Mouse (Mus musculus): ENCODE measurements around the gene Tctex1d1. TPM values are rescaled to one million over a fixed set of nuclear protein-coding genes. Genes with fewer than 3 reads are reported as not detected.
A peak's percentile ranks its signal among the peaks of the same experiment; 100 is the strongest.

The Tctex1d1 gene
- polyA plus RNA-seq, 1 experiment from 2014 or later, result 0.58 TPM

- Histone ChIP-seq H3K4me2 (replicated peaks; ENCODE audit: low read depth, low read length) (no peak overlapping the region), H3K36me3 (ENCODE audit: control insufficient read depth, insufficient read depth, low read length) (no peaks in the 10 kb centered on the region), H3K4me3 (ENCODE audit: low read length) (no peak overlapping the region), H3K9ac (ENCODE audit: low read depth, low read length) (no peak overlapping the region), H3K9me3 (ENCODE audit: control insufficient read depth, low read length) (no peaks in the 10 kb centered on the region), H3K27ac (ENCODE audit: low read depth, low read length) (0 out of 2 replicates have a peak overlapping the region, but pooled peaks have one; percentile 38), H3K4me1 (ENCODE audit: control insufficient read depth, insufficient read depth, low read length) (0 out of 2 replicates have a peak, but pooled peaks cover 2% of the 10 kb centered on the region), H3K27me3 (ENCODE audit: control insufficient read depth, insufficient read depth, low read length) (no peaks in the 10 kb centered on the region)
- WGBS, result 40% methylated on average over 7 of the region's 7 CpGs
- ATAC-seq (ENCODE audit: low FRiP score, low TSS enrichment), result peak; percentile 50
These were observed 49.3 kb downstream of the Tctex1d1 start for GRCm38 (mm10) chr4:103027745-103028144.

GRCm38 (mm10) chr4:103028177-103029088 is 50.0 kb downstream of the Tctex1d1 start:
- Histone ChIP-seq H3K9ac (ENCODE audit: low read depth, low read length) (no peak overlapping the region), H3K27ac (ENCODE audit: low read depth, low read length) (0 out of 2 replicates have a peak overlapping the region, but pooled peaks have one; percentile 38), H3K4me1 (ENCODE audit: control insufficient read depth, insufficient read depth, low read length) (0 out of 2 replicates have a peak, but pooled peaks cover 2% of the 10 kb centered on the region), H3K36me3 (ENCODE audit: control insufficient read depth, insufficient read depth, low read length) (no peaks in the 10 kb centered on the region), H3K4me2 (replicated peaks; ENCODE audit: low read depth, low read length) (no peak overlapping the region), H3K27me3 (ENCODE audit: control insufficient read depth, insufficient read depth, low read length) (no peaks in the 10 kb centered on the region), H3K4me3 (ENCODE audit: low read length) (no peak overlapping the region), H3K9me3 (ENCODE audit: control insufficient read depth, low read length) (no peaks in the 10 kb centered on the region)
- peak; percentile 90 for ATAC-seq (ENCODE audit: low FRiP score, low TSS enrichment)
- 36% methylated on average over 13 of the region's 13 CpGs for WGBS

GRCm38 (mm10) chr4:103039103-103039837 is 60.9 kb downstream of the Tctex1d1 start:
- H3K27ac ChIP-seq (ENCODE audit: low read depth, low read length), result no peak overlapping the region
- H3K9ac ChIP-seq (ENCODE audit: low read depth, low read length), result no peak overlapping the region
- no peak for ATAC-seq (ENCODE audit: low FRiP score, low TSS enrichment)
- no peaks in the 10 kb centered on the region for H3K27me3 ChIP-seq (ENCODE audit: control insufficient read depth, insufficient read depth, low read length)
- WGBS, result 63% methylated on average over 14 of the region's 14 CpGs
- H3K4me3 ChIP-seq (ENCODE audit: low read length), result no peak overlapping the region
- H3K9me3 ChIP-seq (ENCODE audit: control insufficient read depth, low read length), result no peaks in the 10 kb centered on the region
- no peak overlapping the region for H3K4me2 ChIP-seq (replicated peaks; ENCODE audit: low read depth, low read length)
- H3K36me3 ChIP-seq (ENCODE audit: control insufficient read depth, insufficient read depth, low read length), result no peaks in the 10 kb centered on the region
- H3K4me1 ChIP-seq (ENCODE audit: control insufficient read depth, insufficient read depth, low read length), result no peaks in the 10 kb centered on the region

- H3K27me3 ChIP-seq (ENCODE audit: control insufficient read depth, insufficient read depth, low read length), result no peaks in the 10 kb centered on the region
- H3K9ac ChIP-seq (ENCODE audit: low read depth, low read length), result no peak overlapping the region
- no peaks in the 10 kb centered on the region for H3K36me3 ChIP-seq (ENCODE audit: control insufficient read depth, insufficient read depth, low read length)
- no peak overlapping the region for H3K4me2 ChIP-seq (replicated peaks; ENCODE audit: low read depth, low read length)
- no peaks in the 10 kb centered on the region for H3K4me1 ChIP-seq (ENCODE audit: control insufficient read depth, insufficient read depth, low read length)
- no peaks in the 10 kb centered on the region for H3K9me3 ChIP-seq (ENCODE audit: control insufficient read depth, low read length)
- 64% methylated on average over 5 of the region's 5 CpGs for WGBS
- no peak overlapping the region for H3K4me3 ChIP-seq (ENCODE audit: low read length)
- no peak for ATAC-seq (ENCODE audit: low FRiP score, low TSS enrichment)
- no peak overlapping the region for H3K27ac ChIP-seq (ENCODE audit: low read depth, low read length)
These were observed 61.4 kb downstream of the Tctex1d1 start for GRCm38 (mm10) chr4:103039838-103040191.

- Histone ChIP-seq H3K27me3 (ENCODE audit: control insufficient read depth, insufficient read depth, low read length) (no peaks in the 10 kb centered on the region), H3K4me2 (replicated peaks; ENCODE audit: low read depth, low read length) (no peak overlapping the region), H3K4me1 (ENCODE audit: control insufficient read depth, insufficient read depth, low read length) (no peaks in the 10 kb centered on the region), H3K9me3 (ENCODE audit: control insufficient read depth, low read length) (no peaks in the 10 kb centered on the region), H3K9ac (ENCODE audit: low read depth, low read length) (no peak overlapping the region), H3K27ac (ENCODE audit: low read depth, low read length) (no peak overlapping the region), H3K4me3 (ENCODE audit: low read length) (no peak overlapping the region), H3K36me3 (ENCODE audit: control insufficient read depth, insufficient read depth, low read length) (no peaks in the 10 kb centered on the region)
- ATAC-seq (ENCODE audit: low FRiP score, low TSS enrichment), result no peak
- WGBS, result 94% methylated on average over 11 of the region's 11 CpGs
These were observed 64.6 kb downstream of the Tctex1d1 start for GRCm38 (mm10) chr4:103042997-103043396.

- Histone ChIP-seq H3K9ac (ENCODE audit: low read depth, low read length) (no peak overlapping the region), H3K27ac (ENCODE audit: low read depth, low read length) (no peak overlapping the region), H3K9me3 (ENCODE audit: control insufficient read depth, low read length) (peaks cover 3% of the 10 kb centered on the region; the same call in 1 of the 2 replicates), H3K4me3 (ENCODE audit: low read length) (no peak overlapping the region), H3K36me3 (ENCODE audit: control insufficient read depth, insufficient read depth, low read length) (no peaks in the 10 kb centered on the region), H3K27me3 (ENCODE audit: control insufficient read depth, insufficient read depth, low read length) (no peaks in the 10 kb centered on the region), H3K4me1 (ENCODE audit: control insufficient read depth, insufficient read depth, low read length) (no peaks in the 10 kb centered on the region), H3K4me2 (replicated peaks; ENCODE audit: low read depth, low read length) (no peak overlapping the region)
- ATAC-seq (ENCODE audit: low FRiP score, low TSS enrichment), result no peak
- WGBS, result 81% methylated on average over 11 of the region's 11 CpGs
These were observed 69.6 kb downstream of the Tctex1d1 start for GRCm38 (mm10) chr4:103048046-103048445.

Other genes with a start within 250 kb of the Tctex1d1 start
- 8.8 and 10.0 TPM in 2 replicates for gene Sgip1, start 237.3 kb upstream of the Tctex1d1 start, polyA plus RNA-seq (2014; fragmentation: Nextera tagmentation; extraction: Ambion mirVana)
- gene Insl5, start 48.2 kb downstream of the Tctex1d1 start, polyA plus RNA-seq (2014; fragmentation: Nextera tagmentation; extraction: Ambion mirVana), result 0.40 TPM in 1 of 2 replicates, not detected in the other
- gene Mier1, start 135.8 kb downstream of the Tctex1d1 start, polyA plus RNA-seq (2014; fragmentation: Nextera tagmentation; extraction: Ambion mirVana), result 38.9 and 54.5 TPM in 2 replicates
- 3.2 and 4.9 TPM in 2 replicates for gene Wdr78, start 135.9 kb downstream of the Tctex1d1 start, polyA plus RNA-seq (2014; fragmentation: Nextera tagmentation; extraction: Ambion mirVana)
- gene Slc35d1, start 236.6 kb downstream of the Tctex1d1 start, polyA plus RNA-seq (2014; fragmentation: Nextera tagmentation; extraction: Ambion mirVana), result 7.2 and 11.8 TPM in 2 replicates

Measured in kidney, embryonic 14.5 days (tissue).